Mouse (Mus musculus): Measurements from ENCODE around the gene Sema4d. TPM values are rescaled to one million over a fixed set of nuclear protein-coding genes. Genes with fewer than 3 reads are reported as not detected.

Gene Sema4d
- total and polyA plus RNA-seq, 3 experiments, result 6.9 to 20.3 TPM; not detected in 1

DNA sequence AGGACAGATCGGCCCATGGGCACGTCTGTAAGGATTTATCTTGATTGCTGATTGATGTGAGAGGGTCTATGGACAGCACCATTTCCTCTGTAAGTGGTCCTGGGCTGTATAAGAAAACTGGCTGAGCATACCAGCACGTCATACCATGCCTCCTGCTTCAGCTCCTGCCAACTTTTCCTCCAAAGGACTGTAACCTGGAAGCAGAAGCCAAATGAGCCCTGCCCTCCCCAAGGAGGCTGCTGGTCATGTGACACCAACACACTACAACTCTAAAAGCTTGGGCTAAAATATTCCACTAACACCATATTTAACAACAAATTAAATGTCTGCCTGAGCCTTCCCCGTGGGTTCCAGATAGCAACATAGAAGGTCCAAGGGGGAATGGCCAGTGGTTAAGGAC lies 6.9 kb downstream of the Sema4d start:
- Histone ChIP-seq H3K4me3 (ENCODE audit: control insufficient read depth in 1 of 2, insufficient read depth in 1 of 2, low read depth in 2 of 2, low read length in 2 of 2) (no peak overlapping the region), H3K9me3 (replicated peaks; ENCODE audit: insufficient read depth, low read length) (no peaks in the 10 kb centered on the region), H3K27ac (ENCODE audit: control insufficient read depth, low read depth, low read length) (no peak overlapping the region), H3K4me1 (ENCODE audit: control insufficient read depth in 1 of 2, insufficient read depth in 2 of 2, low read length in 2 of 2) (0 out of 4 replicates have a peak, but pooled peaks cover 0 to 2% of the 10 kb centered on the region in 2 experiments), H3K36me3 (ENCODE audit: control insufficient read depth in 1 of 2, insufficient read depth in 2 of 2, low read length in 2 of 2) (no peaks in the 10 kb centered on the region), H3K27me3 (ENCODE audit: control insufficient read depth in 1 of 2, insufficient read depth in 2 of 2, low read length in 2 of 2) (no peaks in the 10 kb centered on the region), H3K79me2 (ENCODE audit: control insufficient read depth, insufficient read depth, low read length, poor library complexity) (peaks cover 2% of the 10 kb centered on the region; the same call in 1 of the 2 replicates), H3K9ac (ENCODE audit: control insufficient read depth, low read depth, low read length, poor library complexity, severe bottlenecking) (no peak overlapping the region)
- DNase-seq (ENCODE audit: low read depth, low spot score), result no peak
- TF ChIP-seq ZNF384 (IDR thresholded peaks at IDR 0.05; ENCODE audit: low read depth, low read length) (no peak), EP300 (IDR thresholded peaks at IDR 0.05; ENCODE audit: low read depth in 1 of 2, low read length in 2 of 2) (no peak), ZMIZ1 (IDR thresholded peaks at IDR 0.05; ENCODE audit: low read depth, low read length) (no peak), E2F4 (IDR thresholded peaks at IDR 0.05; ENCODE audit: borderline replicate concordance, low read depth, low read length) (no peak), UBTF (IDR thresholded peaks at IDR 0.05; ENCODE audit: borderline replicate concordance, insufficient read depth, low read depth, low read length) (no peak)

- H3K4me1 ChIP-seq (ENCODE audit: control insufficient read depth in 1 of 2, insufficient read depth in 2 of 2, low read length in 2 of 2), result no peaks in the 10 kb centered on the region
- DNase-seq (ENCODE audit: low read depth, low spot score), result no peak
Observed at GRCm38 (mm10) chr13:51784476-51784875, 9.1 kb downstream of the Sema4d start.

GRCm38 (mm10) chr13:51783857-51784256 lies 9.7 kb downstream of the Sema4d start:
- Histone ChIP-seq H3K79me2 (ENCODE audit: control insufficient read depth, insufficient read depth, low read length, poor library complexity) (peaks cover 2% of the 10 kb centered on the region; the same call in 1 of the 2 replicates), H3K9ac (ENCODE audit: control insufficient read depth, low read depth, low read length, poor library complexity, severe bottlenecking) (no peak overlapping the region), H3K9me3 (replicated peaks; ENCODE audit: insufficient read depth, low read length) (no peaks in the 10 kb centered on the region), H3K36me3 (ENCODE audit: control insufficient read depth in 1 of 2, insufficient read depth in 2 of 2, low read length in 2 of 2) (no peaks in the 10 kb centered on the region), H3K27me3 (ENCODE audit: control insufficient read depth in 1 of 2, insufficient read depth in 2 of 2, low read length in 2 of 2) (no peaks in the 10 kb centered on the region), H3K4me1 (ENCODE audit: control insufficient read depth in 1 of 2, insufficient read depth in 2 of 2, low read length in 2 of 2) (no peaks in the 10 kb centered on the region), H3K27ac (ENCODE audit: control insufficient read depth, low read depth, low read length) (no peak overlapping the region), H3K4me3 (ENCODE audit: control insufficient read depth in 1 of 2, insufficient read depth in 1 of 2, low read depth in 2 of 2, low read length in 2 of 2) (no peak overlapping the region)
- DNase-seq (ENCODE audit: low read depth, low spot score), result no peak
- TF ChIP-seq MAX (IDR thresholded peaks at IDR 0.05; ENCODE audit: low read length) (no peak), MYB (IDR thresholded peaks at IDR 0.05; ENCODE audit: low read depth, low read length) (no peak), CHD1 (IDR thresholded peaks at IDR 0.05; ENCODE audit: low read depth, low read length) (no peak), ZKSCAN1 (IDR thresholded peaks at IDR 0.05; ENCODE audit: low read depth, low read length) (no peak), E2F4 (IDR thresholded peaks at IDR 0.05; ENCODE audit: borderline replicate concordance, low read depth, low read length) (no peak), POLR2AphosphoS2 (IDR thresholded peaks at IDR 0.05; ENCODE audit: low read length) (no peak), ZNF384 (IDR thresholded peaks at IDR 0.05; ENCODE audit: low read depth, low read length) (no peak), MXI1 (IDR thresholded peaks at IDR 0.05; ENCODE audit: low read depth, low read length) (no peak), JUND (IDR thresholded peaks at IDR 0.05; ENCODE audit: low read depth, low read length) (no peak), ELF1 (IDR thresholded peaks at IDR 0.05; ENCODE audit: low read depth, low read length) (no peak), NELFE (IDR thresholded peaks at IDR 0.05; ENCODE audit: low read depth, low read length) (no peak)

More at GRCm38 (mm10) chr13:51784476-51784875, 9.1 kb downstream of the Sema4d start:
- TF ChIP-seq NELFE (IDR thresholded peaks at IDR 0.05; ENCODE audit: low read depth, low read length) (no peak), JUND (IDR thresholded peaks at IDR 0.05; ENCODE audit: low read depth, low read length) (no peak), CHD1 (IDR thresholded peaks at IDR 0.05; ENCODE audit: low read depth, low read length) (no peak), EP300 (IDR thresholded peaks at IDR 0.05; ENCODE audit: low read depth in 1 of 2, low read length in 2 of 2) (no peak), MEF2A (IDR thresholded peaks at IDR 0.05; ENCODE audit: extremely low read depth, insufficient replicate concordance, low read depth, low read length, poor library complexity, severe bottlenecking) (no peak), MYB (IDR thresholded peaks at IDR 0.05; ENCODE audit: low read depth, low read length) (no peak), TAL1 (IDR thresholded peaks at IDR 0.05; ENCODE audit: low read length) (no peak), TBP (IDR thresholded peaks at IDR 0.05; ENCODE audit: low read depth, low read length) (no peak), E2F4 (IDR thresholded peaks at IDR 0.05; ENCODE audit: borderline replicate concordance, low read depth, low read length) (no peak), RCOR1 (IDR thresholded peaks at IDR 0.05; ENCODE audit: low read depth, low read length) (no peak), ZMIZ1 (IDR thresholded peaks at IDR 0.05; ENCODE audit: low read depth, low read length) (no peak), MAX (IDR thresholded peaks at IDR 0.05; ENCODE audit: low read length) (no peak), POLR2A (IDR thresholded peaks at IDR 0.05; ENCODE audit: control insufficient read depth in 1 of 2, insufficient read depth in 1 of 2, low read depth in 1 of 2, low read length in 2 of 2, poor library complexity in 1 of 2) (no peak), TCF12 (IDR thresholded peaks at IDR 0.05; ENCODE audit: low read depth, low read length) (no peak), MAZ (IDR thresholded peaks at IDR 0.05; ENCODE audit: low read depth, low read length) (no peak), ZNF384 (IDR thresholded peaks at IDR 0.05; ENCODE audit: low read depth, low read length) (no peak)
- Histone ChIP-seq H3K9me3 (replicated peaks; ENCODE audit: insufficient read depth, low read length) (no peaks in the 10 kb centered on the region), H3K27me3 (ENCODE audit: control insufficient read depth in 1 of 2, insufficient read depth in 2 of 2, low read length in 2 of 2) (no peaks in the 10 kb centered on the region), H3K79me2 (ENCODE audit: control insufficient read depth, insufficient read depth, low read length, poor library complexity) (peaks cover 2% of the 10 kb centered on the region; the same call in 1 of the 2 replicates), H3K9ac (ENCODE audit: control insufficient read depth, low read depth, low read length, poor library complexity, severe bottlenecking) (no peak overlapping the region), H3K27ac (ENCODE audit: control insufficient read depth, low read depth, low read length) (no peak overlapping the region), H3K36me3 (ENCODE audit: control insufficient read depth in 1 of 2, insufficient read depth in 2 of 2, low read length in 2 of 2) (no peaks in the 10 kb centered on the region), H3K4me3 (ENCODE audit: control insufficient read depth in 1 of 2, insufficient read depth in 1 of 2, low read depth in 2 of 2, low read length in 2 of 2) (no peak overlapping the region)
